Mouse (Mus musculus) heart, embryonic 14.5 days (tissue): ENCODE data around the gene Cpne5. TPM values are rescaled to one million over a fixed set of nuclear protein-coding genes. Genes with fewer than 3 reads are reported as not detected.

ENCODE experiments used
- ATAC-seq: fragments of 200-750 bp; cut with Nextera tagmentation; 2 replicates; pipeline ENCODE4 v1.8.0; 2017; ENCODE audit warnings: low read depth, moderate TSS enrichment; ENCODE audit not compliant: insufficient number of reproducible peaks, insufficient read depth, low FRiP score
- H3K27ac ChIP-seq, 2 experiments: fragments of 200-500 bp in 1 of 2; fragments of 300-500 bp in 1 of 2; sonication (generic) in 1 of 2; replicated peaks in 1 of 2; 2 replicates each; pipeline ENCODE4 v1.5.1; 2012 to 2014; ENCODE audit warnings: low read depth in 2 of 2, low read length in 2 of 2, control low read depth in 1 of 2, mild to moderate bottlenecking in 1 of 2, mixed read lengths in 1 of 2; ENCODE audit not compliant: control insufficient read depth in 1 of 2, insufficient read depth in 1 of 2
- H3K27me3 ChIP-seq: fragments of 300-500 bp; sonication (generic); 2 replicates; pipeline ENCODE4 v1.6.1; 2014; ENCODE audit warnings: mild to moderate bottlenecking, low read length, control low read depth; ENCODE audit not compliant: control insufficient read depth, insufficient read depth
- H3K36me3 ChIP-seq: fragments of 300-500 bp; sonication (generic); 2 replicates; pipeline ENCODE4 v1.6.1; 2014; ENCODE audit warnings: mild to moderate bottlenecking, control low read depth, low read length, mixed read lengths; ENCODE audit not compliant: control insufficient read depth, insufficient read depth
- H3K4me1 ChIP-seq, 2 experiments: fragments of 200-500 bp in 1 of 2; fragments of 300-500 bp in 1 of 2; sonication (generic) in 1 of 2; 2 replicates each; pipeline ENCODE4 v1.6.1; 2012 to 2014; ENCODE audit warnings: low read length in 2 of 2, control low read depth in 1 of 2, mixed read lengths in 1 of 2; ENCODE audit not compliant: control insufficient read depth in 2 of 2, insufficient read depth in 2 of 2
- H3K4me2 ChIP-seq: fragments of 300-500 bp; sonication (generic); 2 replicates; pipeline ENCODE4 v1.6.1; 2014; ENCODE audit warnings: mild to moderate bottlenecking, low read length
- H3K4me3 ChIP-seq, 2 experiments: fragments of 200-500 bp in 1 of 2; fragments of 300-500 bp in 1 of 2; sonication (generic) in 1 of 2; 2 replicates each; pipeline ENCODE4 v1.5.1; 2012 to 2014; ENCODE audit warnings: low read length in 2 of 2, mild to moderate bottlenecking in 2 of 2, control low read depth in 1 of 2, low read depth in 1 of 2, moderate library complexity in 1 of 2; ENCODE audit not compliant: control insufficient read depth in 1 of 2, insufficient read depth in 1 of 2
- H3K9ac ChIP-seq: fragments of 300-500 bp; sonication (generic); 2 replicates; pipeline ENCODE4 v1.6.1; 2014; ENCODE audit warnings: mild to moderate bottlenecking, low read length
- H3K9me3 ChIP-seq: fragments of 300-500 bp; sonication (generic); 2 replicates; pipeline ENCODE4 v1.6.1; 2016; ENCODE audit warnings: low read length, control low read depth; ENCODE audit not compliant: control insufficient read depth
- WGBS: fragments of 180-500 bp; shearing (Covaris S2); extraction: QIAGEN DNeasy Blood & Tissue Kit; methylation state at CpG from one replicate; pipeline ENCODE4 v1.1.7; 2014; 5-methylcytosine and 5-hydroxymethylcytosine counted together
- polyA plus RNA-seq: library from polyadenylated mRNA; unstranded; fragments of >200 nt; fragmentation: Nextera tagmentation; extraction: Ambion mirVana; gene quantifications from 2 replicates; pipeline ENCODE4 v1.2.1, GENCODE M21; 2014

The Cpne5 gene
- polyA plus RNA-seq, 1 experiment from 2014 or later = 28.8 TPM

DNA sequence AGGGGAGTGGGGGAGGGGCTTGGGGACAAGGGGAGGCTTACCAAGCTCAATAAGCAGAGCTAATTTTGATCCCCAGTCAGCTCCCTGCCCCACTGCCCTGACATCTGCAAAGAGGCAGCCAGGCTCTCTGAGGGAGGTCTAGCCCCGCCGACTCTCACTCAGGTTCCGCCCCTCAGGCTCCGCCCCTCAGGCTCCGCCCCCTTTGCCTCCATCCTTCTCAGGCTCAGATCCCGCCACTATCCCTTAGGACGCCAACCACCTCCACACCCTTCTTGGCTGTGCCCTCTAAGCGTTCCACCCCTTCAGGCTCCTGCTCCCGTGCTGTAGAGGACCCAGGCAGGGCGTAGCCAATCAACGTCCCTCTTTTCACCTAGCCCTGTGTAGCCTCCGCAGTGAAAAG lies 49.0 kb downstream of the Cpne5 start:
- Histone ChIP-seq H3K27ac (no peak overlapping the region), H3K9ac (no peak overlapping the region), H3K27me3 (peaks cover 5% of the 10 kb centered on the region; the same call in 1 of the 2 replicates), H3K36me3 (no peaks in the 10 kb centered on the region), H3K9me3 (no peaks in the 10 kb centered on the region), H3K4me2 (peak overlapping the region; percentile 61), H3K4me3 (peak overlapping the region in 1 of 2 experiments; percentile 13; a peak in 2 of 4 replicates), H3K4me1 (peaks cover 5 to 11% of the 10 kb centered on the region in 2 experiments; a peak in 3 of 4 replicates)
- ATAC-seq = peak; percentile 22; the same call in 1 of the 2 replicates
- WGBS = 3% methylated on average over 12 of the region's 12 CpGs

DNA sequence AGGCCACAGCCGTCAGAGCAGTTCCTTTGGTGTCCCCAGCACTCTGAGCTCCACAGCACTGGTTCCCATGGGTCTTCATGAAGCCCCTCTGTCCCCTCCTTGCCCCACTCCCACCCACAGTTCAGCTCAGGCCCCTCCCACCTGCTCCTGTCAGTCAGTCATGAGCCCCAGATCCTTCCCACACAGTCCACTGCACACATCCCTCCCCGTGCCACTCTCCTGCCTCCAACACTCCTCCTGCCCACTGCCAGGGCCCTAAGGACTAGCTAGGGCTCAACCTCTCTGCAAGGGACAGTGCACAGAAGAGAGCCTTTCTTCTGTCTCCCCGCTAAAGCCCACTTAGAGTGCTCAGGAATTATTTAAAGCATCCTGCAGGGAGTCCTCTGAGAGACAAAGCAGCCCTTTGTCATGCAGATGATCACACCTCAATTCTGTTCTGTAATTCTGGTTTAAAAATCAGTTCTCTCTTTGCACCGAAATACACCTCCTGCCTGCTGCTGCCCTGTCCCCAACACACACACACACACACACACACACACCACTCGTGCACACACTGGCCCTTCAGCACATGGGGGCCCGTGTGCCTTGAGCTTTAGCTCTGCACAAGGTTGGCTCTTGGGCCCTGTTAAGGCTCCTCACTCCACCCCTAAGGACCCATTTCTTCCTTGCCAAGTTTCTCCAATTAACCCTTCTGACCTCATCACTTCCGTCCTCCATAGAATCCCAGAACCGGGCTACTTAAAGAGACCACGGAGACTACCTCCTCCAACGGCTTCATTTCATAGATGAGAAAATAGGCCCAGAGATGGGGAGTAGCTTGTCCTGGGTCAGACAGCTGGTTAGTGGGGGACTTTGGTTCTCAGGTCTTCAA lies 50.7 kb downstream of the Cpne5 start:
- H3K9me3 ChIP-seq = no peaks in the 10 kb centered on the region
- H3K4me3 ChIP-seq = no peak overlapping the region
- H3K36me3 ChIP-seq = no peaks in the 10 kb centered on the region
- no peak overlapping the region for H3K27ac ChIP-seq
- WGBS = 47% methylated on average over 10 of the region's 10 CpGs
- H3K27me3 ChIP-seq = peaks cover 5% of the 10 kb centered on the region; the same call in 1 of the 2 replicates
- H3K9ac ChIP-seq = no peak overlapping the region
- ATAC-seq = no peak
- H3K4me1 ChIP-seq = peaks cover 5 to 9% of the 10 kb centered on the region in 2 experiments; a peak in 3 of 4 replicates
- H3K4me2 ChIP-seq = no peak overlapping the region

DNA sequence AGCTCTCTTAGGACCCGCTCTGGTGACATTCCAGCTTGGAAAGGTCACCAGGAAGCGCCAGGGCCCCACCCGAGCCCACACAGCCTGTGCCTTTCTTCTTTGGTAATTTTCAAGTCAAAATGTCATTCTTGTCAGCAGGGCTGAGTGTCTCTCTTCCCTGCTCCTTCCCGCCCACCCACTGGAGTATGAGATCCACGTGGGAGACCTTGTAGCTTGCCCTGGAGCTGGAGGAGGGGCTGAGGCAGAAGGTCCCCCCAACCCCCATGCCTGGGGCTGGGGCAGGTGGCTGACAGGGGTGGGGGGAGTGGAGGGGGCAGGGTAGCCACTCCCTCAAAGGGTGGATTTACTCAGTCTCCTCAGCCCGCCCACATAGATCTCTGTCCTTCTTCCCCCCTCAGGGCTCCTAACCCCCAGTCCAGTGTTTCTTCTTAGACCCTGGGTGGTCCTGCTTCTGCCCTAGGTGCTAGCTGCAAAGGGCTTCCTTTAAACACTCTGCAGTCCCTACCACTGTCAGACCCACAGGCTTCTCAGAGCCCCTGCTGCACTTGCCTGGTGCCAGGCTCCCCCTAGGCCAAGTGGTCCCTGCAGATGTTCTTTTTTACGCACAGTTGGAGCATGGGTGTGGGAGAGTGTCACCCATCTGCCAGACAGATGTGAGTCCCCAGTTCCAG lies 52.5 kb downstream of the Cpne5 start:
- H3K4me3 ChIP-seq = no peak overlapping the region
- H3K36me3 ChIP-seq = no peaks in the 10 kb centered on the region
- H3K27ac ChIP-seq = no peak overlapping the region
- no peak overlapping the region for H3K9ac ChIP-seq
- peaks cover 5 to 12% of the 10 kb centered on the region in 2 experiments; a peak in 3 of 4 replicates for H3K4me1 ChIP-seq
- no peak for ATAC-seq
- no peak overlapping the region for H3K4me2 ChIP-seq
- 50% methylated on average over 7 of the region's 7 CpGs for WGBS
- H3K27me3 ChIP-seq = peaks cover 5% of the 10 kb centered on the region; the same call in 1 of the 2 replicates
- no peaks in the 10 kb centered on the region for H3K9me3 ChIP-seq

DNA sequence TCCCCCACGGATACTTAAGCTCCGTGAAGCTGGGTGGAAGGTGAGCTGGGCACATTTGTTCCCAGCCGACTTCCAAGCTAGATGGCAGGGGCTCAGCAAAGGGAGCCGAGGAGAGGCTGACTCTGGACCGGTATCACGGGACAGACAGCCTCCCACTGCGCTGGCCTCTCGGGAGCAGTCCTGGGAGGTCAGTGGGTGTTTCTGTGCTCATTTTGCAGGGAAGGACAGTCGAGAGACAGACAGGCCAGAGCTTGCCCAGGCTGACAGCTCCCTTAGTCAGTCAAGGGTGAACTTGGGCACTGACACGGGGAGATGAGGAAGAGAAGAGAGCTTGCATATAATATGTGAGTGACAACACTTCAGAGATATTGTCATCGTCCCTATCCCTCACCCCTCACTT lies 54.8 kb downstream of the Cpne5 start:
- Histone ChIP-seq H3K4me2 (no peak overlapping the region), H3K4me3 (no peak overlapping the region), H3K27ac (no peak overlapping the region), H3K9me3 (no peaks in the 10 kb centered on the region), H3K36me3 (no peaks in the 10 kb centered on the region), H3K4me1 (peaks cover 9% of the 10 kb centered on the region in 2 experiments; a peak in 1 of 4 replicates), H3K9ac (no peak overlapping the region), H3K27me3 (no peaks in the 10 kb centered on the region)
- no peak for ATAC-seq
- 59% methylated on average over 11 of the region's 11 CpGs for WGBS

DNA sequence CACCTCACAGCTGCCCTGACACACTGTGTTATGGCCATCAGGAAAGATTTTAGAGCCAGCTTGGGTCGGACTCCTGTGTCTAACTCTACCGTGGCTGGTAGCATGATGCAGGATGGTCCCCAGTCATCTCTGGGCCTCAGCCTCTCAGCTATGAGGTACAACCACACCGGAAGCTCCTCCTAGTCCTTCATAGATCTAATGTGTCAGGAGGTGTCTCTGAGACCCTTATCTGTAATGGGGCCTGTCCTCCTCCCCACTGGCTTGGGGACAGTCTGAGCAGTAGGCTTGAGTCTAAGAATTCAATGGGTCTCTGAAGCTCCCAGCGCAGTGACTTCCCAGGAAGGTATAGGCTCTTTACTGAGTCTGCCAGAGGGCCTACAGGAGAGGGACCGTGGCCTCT lies 56.2 kb downstream of the Cpne5 start:
- no peak for ATAC-seq
- Histone ChIP-seq H3K4me2 (no peak overlapping the region), H3K4me3 (no peak overlapping the region), H3K9ac (no peak overlapping the region), H3K4me1 (peaks cover 11% of the 10 kb centered on the region in 2 experiments), H3K36me3 (no peaks in the 10 kb centered on the region), H3K9me3 (no peaks in the 10 kb centered on the region), H3K27ac (no peak overlapping the region), H3K27me3 (no peaks in the 10 kb centered on the region)
- 54% methylated on average over 5 of the region's 5 CpGs for WGBS

DNA sequence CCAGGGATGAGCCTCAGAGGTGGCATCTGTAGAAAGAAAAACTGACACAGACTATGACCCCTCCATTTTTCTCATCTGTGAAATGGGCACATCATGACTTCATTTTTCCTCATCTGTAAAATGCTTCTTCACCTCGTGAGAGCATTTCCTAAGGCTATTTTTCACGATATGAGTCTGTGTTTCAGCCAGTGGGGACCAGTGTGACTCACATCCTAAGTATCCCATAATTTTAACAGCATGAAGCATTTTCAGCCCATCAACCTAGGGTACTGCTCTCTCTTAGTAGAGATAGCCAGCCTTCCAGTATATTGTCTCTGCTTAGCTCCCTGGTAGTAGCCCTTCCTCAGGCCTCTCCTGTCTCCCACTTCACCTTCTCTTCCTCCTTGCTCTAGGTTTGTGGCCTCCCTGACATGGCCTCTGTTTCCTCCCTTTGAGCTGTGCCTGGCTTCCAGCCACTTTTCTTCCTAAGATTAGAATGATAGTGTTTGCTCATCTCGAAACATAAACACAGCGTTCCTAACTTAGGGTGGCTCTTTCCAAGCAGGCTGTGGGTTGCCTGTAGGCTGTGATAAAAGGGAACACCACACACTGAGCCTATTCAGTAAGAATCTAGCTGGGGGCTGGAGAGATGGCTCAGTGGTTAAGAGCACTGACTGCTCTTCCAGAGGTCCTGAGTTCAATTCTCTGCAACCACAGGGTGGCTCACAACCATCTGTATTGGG lies 57.4 kb downstream of the Cpne5 start:
- peaks cover 20 to 23% of the 10 kb centered on the region in 2 experiments for H3K4me1 ChIP-seq
- no peak overlapping the region for H3K4me2 ChIP-seq
- no peak overlapping the region for H3K27ac ChIP-seq
- WGBS = 53% methylated on average over 4 of the region's 4 CpGs
- H3K27me3 ChIP-seq = no peaks in the 10 kb centered on the region
- H3K4me3 ChIP-seq = no peak overlapping the region
- no peak for ATAC-seq
- no peak overlapping the region for H3K9ac ChIP-seq
- no peaks in the 10 kb centered on the region for H3K9me3 ChIP-seq
- no peaks in the 10 kb centered on the region for H3K36me3 ChIP-seq

DNA sequence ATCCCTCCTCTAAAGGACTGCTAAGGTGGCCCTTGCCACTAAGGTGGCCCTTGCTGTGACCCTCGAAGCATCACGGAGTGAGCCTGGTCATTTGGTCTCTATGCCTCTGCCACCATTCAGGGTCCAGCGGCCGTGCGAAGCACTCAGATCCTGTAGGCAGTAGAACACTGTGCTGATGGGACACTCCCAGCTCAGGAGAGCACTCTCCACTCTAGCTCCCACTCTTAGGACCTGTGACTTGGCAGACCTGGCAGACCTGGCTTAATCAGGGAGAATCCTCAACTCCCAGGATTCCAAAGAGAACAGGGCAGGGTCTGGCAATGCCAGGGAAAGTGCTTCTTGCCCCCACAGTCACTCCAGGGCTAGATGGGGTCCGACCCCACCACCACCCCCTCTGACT lies 58.0 kb downstream of the Cpne5 start:
- 90% methylated on average over 6 of the region's 6 CpGs for WGBS
- no peak overlapping the region for H3K9ac ChIP-seq
- no peak for ATAC-seq
- peaks cover 19 to 26% of the 10 kb centered on the region in 2 experiments for H3K4me1 ChIP-seq
- H3K27ac ChIP-seq = 0 out of 4 replicates have a peak overlapping the region, but pooled peaks of 1 of the 2 experiments have one; percentile 28
- H3K9me3 ChIP-seq = no peaks in the 10 kb centered on the region
- H3K4me3 ChIP-seq = no peak overlapping the region
- no peaks in the 10 kb centered on the region for H3K36me3 ChIP-seq
- H3K4me2 ChIP-seq = no peak overlapping the region
- H3K27me3 ChIP-seq = no peaks in the 10 kb centered on the region
